Mouse (Mus musculus) forebrain, embryonic 16.5 days (tissue): ENCODE measurements around the gene Mnd1. TPM values are rescaled to one million over a fixed set of nuclear protein-coding genes. Genes with fewer than 3 reads are reported as not detected.

ENCODE experiments used
- ATAC-seq: fragments of 200-750 bp; cut with Nextera tagmentation; 2 replicates; pipeline ENCODE4 v1.8.0; 2017; ENCODE audit warnings: mild to moderate bottlenecking, moderate library complexity
- H3K27ac ChIP-seq: fragments of 300-500 bp; sonication (generic); 2 replicates; pipeline ENCODE4 v1.5.1; 2014; ENCODE audit warnings: low read length, control low read depth
- H3K27me3 ChIP-seq: fragments of 300-500 bp; sonication (generic); replicated peaks from 2 replicates; pipeline ENCODE4 v1.6.1; 2014; ENCODE audit warnings: low read length; ENCODE audit not compliant: control insufficient read depth, insufficient read depth
- H3K36me3 ChIP-seq: fragments of 300-500 bp; sonication (generic); 2 replicates; pipeline ENCODE4 v1.6.1; 2014; ENCODE audit not compliant: control insufficient read depth, insufficient read depth
- H3K4me1 ChIP-seq: fragments of 300-500 bp; sonication (generic); replicated peaks from 2 replicates; pipeline ENCODE4 v1.6.1; 2014; ENCODE audit warnings: low read length; ENCODE audit not compliant: control insufficient read depth, insufficient read depth
- H3K4me2 ChIP-seq: fragments of 300-500 bp; sonication (generic); 2 replicates; pipeline ENCODE4 v1.6.1; 2014; ENCODE audit warnings: mild to moderate bottlenecking, low read length, control low read depth
- H3K4me3 ChIP-seq: fragments of 300-500 bp; sonication (generic); replicated peaks from 2 replicates; pipeline ENCODE4 v1.5.1; 2014; ENCODE audit warnings: mild to moderate bottlenecking, low read length, control low read depth
- H3K9ac ChIP-seq: fragments of 300-500 bp; sonication (generic); replicated peaks from 2 replicates; pipeline ENCODE4 v1.6.1; 2014; ENCODE audit warnings: low read depth, low read length, control low read depth
- H3K9me3 ChIP-seq: fragments of 300-500 bp; sonication (generic); 2 replicates; pipeline ENCODE4 v1.6.1; 2016; ENCODE audit warnings: low read length; ENCODE audit not compliant: control insufficient read depth
- WGBS: fragments of 180-500 bp; shearing (Covaris S2); extraction: QIAGEN DNeasy Blood & Tissue Kit; methylation state at CpG from one replicate; pipeline ENCODE4 v1.1.7; 2014; 5-methylcytosine and 5-hydroxymethylcytosine counted together
- polyA plus RNA-seq: library from polyadenylated mRNA; unstranded; fragments of >200 nt; fragmentation: Nextera tagmentation; extraction: Ambion mirVana; gene quantifications from 2 replicates; pipeline ENCODE4 v1.2.1, GENCODE M21; 2015

Gene Mnd1
- polyA plus RNA-seq = 2.7 and 3.2 TPM in 2 replicates

- peaks cover 8% of the 10 kb centered on the region; the same call in 1 of the 2 replicates for H3K4me1 ChIP-seq
- peak within 1 kb of the TSS; percentile 58 for H3K4me3 ChIP-seq
- WGBS = under 1% methylated on average over 29 of the region's 29 CpGs
- H3K9ac ChIP-seq = peak within 1 kb of the TSS; percentile 64
- no peaks in the 10 kb centered on the region for H3K9me3 ChIP-seq
- peak within 1 kb of the TSS; percentile 97 for H3K4me2 ChIP-seq
- H3K27ac ChIP-seq = no peak within 1 kb of the TSS; the same call in none of the 2 replicates
- H3K27me3 ChIP-seq = no peaks in the 10 kb centered on the region
- ATAC-seq = peak; percentile 96
- peaks cover 11% of the 10 kb centered on the region for H3K36me3 ChIP-seq
These were observed at the start of gene Mnd1 for GRCm38 (mm10) chr3:84155558-84156006. Mnd1 (minus strand) TSS chr3:84155786.

- H3K9me3 ChIP-seq = no peaks in the 10 kb centered on the region
- no peak for ATAC-seq
- no peak overlapping the region for H3K27ac ChIP-seq
- WGBS = 81% methylated on average over 5 of the region's 5 CpGs
- H3K36me3 ChIP-seq = peaks cover 34% of the 10 kb centered on the region
- H3K9ac ChIP-seq = no peak overlapping the region
- H3K4me3 ChIP-seq = no peak overlapping the region
- no peak overlapping the region for H3K4me2 ChIP-seq
- H3K4me1 ChIP-seq = peaks cover 25% of the 10 kb centered on the region
- H3K27me3 ChIP-seq = no peaks in the 10 kb centered on the region
These were observed 49.1 kb upstream of the Mnd1 start for GRCm38 (mm10) chr3:84204640-84205039.

GRCm38 (mm10) chr3:84200559-84201420 is 45.2 kb upstream of the Mnd1 start:
- peaks cover 18% of the 10 kb centered on the region for H3K4me1 ChIP-seq
- peaks cover 7% of the 10 kb centered on the region for H3K36me3 ChIP-seq
- peak; percentile 92 for ATAC-seq
- no peaks in the 10 kb centered on the region for H3K27me3 ChIP-seq
- 25% methylated on average over 13 of the region's 13 CpGs for WGBS
- H3K4me2 ChIP-seq = no peak overlapping the region
- H3K4me3 ChIP-seq = no peak overlapping the region
- no peak overlapping the region for H3K9ac ChIP-seq
- no peaks in the 10 kb centered on the region for H3K9me3 ChIP-seq
- peak overlapping the region; percentile 84 for H3K27ac ChIP-seq

GRCm38 (mm10) chr3:84199516-84199915 is 43.9 kb upstream of the Mnd1 start:
- H3K27ac ChIP-seq = no peak overlapping the region
- WGBS = 92% methylated on average over 9 of the region's 9 CpGs

GRCm38 (mm10) chr3:84198229-84198628 is 42.6 kb upstream of the Mnd1 start:
- no peaks in the 10 kb centered on the region for H3K27me3 ChIP-seq
- H3K9ac ChIP-seq = no peak overlapping the region
- no peak overlapping the region for H3K27ac ChIP-seq
- peaks cover 18% of the 10 kb centered on the region for H3K4me1 ChIP-seq
- no peak overlapping the region for H3K4me3 ChIP-seq
- H3K36me3 ChIP-seq = no peaks in the 10 kb centered on the region
- WGBS = 95% methylated on average over 3 of the region's 3 CpGs
- ATAC-seq = no peak
- no peak overlapping the region for H3K4me2 ChIP-seq
- no peaks in the 10 kb centered on the region for H3K9me3 ChIP-seq

More at GRCm38 (mm10) chr3:84199516-84199915, 43.9 kb upstream of the Mnd1 start:
- no peak for ATAC-seq
- Histone ChIP-seq H3K9me3 (no peaks in the 10 kb centered on the region), H3K4me1 (peaks cover 18% of the 10 kb centered on the region), H3K27me3 (no peaks in the 10 kb centered on the region), H3K9ac (no peak overlapping the region), H3K4me3 (no peak overlapping the region), H3K4me2 (no peak overlapping the region), H3K36me3 (no peaks in the 10 kb centered on the region)

- H3K4me2 ChIP-seq = no peak overlapping the region
- no peak overlapping the region for H3K9ac ChIP-seq
- WGBS = 65% methylated on average over 4 of the region's 4 CpGs
- no peaks in the 10 kb centered on the region for H3K9me3 ChIP-seq
- no peaks in the 10 kb centered on the region for H3K27me3 ChIP-seq
- H3K4me1 ChIP-seq = peaks cover 14% of the 10 kb centered on the region
- no peak overlapping the region for H3K4me3 ChIP-seq
- no peak overlapping the region for H3K27ac ChIP-seq
- ATAC-seq = no peak
- peaks cover 16% of the 10 kb centered on the region for H3K36me3 ChIP-seq
These were observed 38.3 kb upstream of the Mnd1 start for GRCm38 (mm10) chr3:84193881-84194280.

- Histone ChIP-seq H3K4me2 (no peak overlapping the region), H3K9ac (no peak overlapping the region), H3K4me1 (peaks cover 14% of the 10 kb centered on the region), H3K27me3 (no peaks in the 10 kb centered on the region), H3K27ac (no peak overlapping the region), H3K9me3 (no peaks in the 10 kb centered on the region), H3K36me3 (peaks cover 16% of the 10 kb centered on the region), H3K4me3 (no peak overlapping the region)
- ATAC-seq = peak; percentile 24
- 59% methylated on average over 21 of the region's 21 CpGs for WGBS
These were observed 35.7 kb upstream of the Mnd1 start for GRCm38 (mm10) chr3:84191141-84191881.

- Histone ChIP-seq H3K4me2 (no peak overlapping the region), H3K36me3 (peaks cover 16% of the 10 kb centered on the region), H3K9ac (peak overlapping the region; percentile 23; the same call in 1 of the 2 replicates), H3K27me3 (no peaks in the 10 kb centered on the region), H3K4me3 (no peak overlapping the region), H3K9me3 (no peaks in the 10 kb centered on the region), H3K4me1 (peaks cover 14% of the 10 kb centered on the region), H3K27ac (no peak overlapping the region)
- ATAC-seq = peak; percentile 54
- 31% methylated on average over 41 of the region's 41 CpGs for WGBS
These were observed 35.0 kb upstream of the Mnd1 start for GRCm38 (mm10) chr3:84190513-84191061.

- Histone ChIP-seq H3K36me3 (peaks cover 18% of the 10 kb centered on the region), H3K9ac (no peak overlapping the region), H3K27me3 (no peaks in the 10 kb centered on the region), H3K9me3 (no peaks in the 10 kb centered on the region), H3K4me3 (no peak overlapping the region), H3K4me1 (peaks cover 14% of the 10 kb centered on the region), H3K27ac (no peak overlapping the region), H3K4me2 (no peak overlapping the region)
- WGBS = 68% methylated on average over 10 of the region's 10 CpGs
- no peak for ATAC-seq
These were observed 34.1 kb upstream of the Mnd1 start for GRCm38 (mm10) chr3:84189629-84190173.
